Mouse (Mus musculus): ENCODE data around the gene Magi1. TPM values are rescaled to one million over a fixed set of nuclear protein-coding genes. Genes with fewer than 3 reads are reported as not detected.

Magi1 gene
- total and polyA plus RNA-seq, 2 experiments from 2014 or later, result 23.0 to 36.9 TPM

- ATAC-seq (no peak), DNase-seq (ENCODE audit: low spot score) (no peak)
- peaks cover 16% of the 10 kb centered on the region; the same call in 1 of the 2 replicates for H3K4me1 ChIP-seq (ENCODE audit: insufficient read depth, low read length)
- no peak for TF ChIP-seq CTCF (IDR thresholded peaks at IDR 0.05; ENCODE audit: low read depth)
- no peak overlapping the region for H3K9ac ChIP-seq (replicated peaks; ENCODE audit: low read length)
- H3K4me2 ChIP-seq (ENCODE audit: low read depth, low read length), result no peak overlapping the region
- no peak overlapping the region for H3K27ac ChIP-seq
- WGBS, result 53% methylated on average over 5 of the region's 5 CpGs
- H3K9me3 ChIP-seq (ENCODE audit: low read length), result no peaks in the 10 kb centered on the region
- no peaks in the 10 kb centered on the region for H3K36me3 ChIP-seq (ENCODE audit: insufficient read depth, low read length)
- no peak overlapping the region for H3K4me3 ChIP-seq (ENCODE audit: low read length)
- H3K27me3 ChIP-seq (ENCODE audit: insufficient read depth, low read length), result no peaks in the 10 kb centered on the region
Measured at GRCm38 (mm10) chr6:93845080-93845479, 438.6 kb downstream of the Magi1 start.

- no peak overlapping the region for H3K4me3 ChIP-seq (ENCODE audit: low read length)
- no peaks in the 10 kb centered on the region for H3K9me3 ChIP-seq (ENCODE audit: low read length)
- H3K9ac ChIP-seq (replicated peaks; ENCODE audit: low read length), result no peak overlapping the region
- H3K36me3 ChIP-seq (ENCODE audit: insufficient read depth, low read length), result no peaks in the 10 kb centered on the region
- H3K4me1 ChIP-seq (ENCODE audit: insufficient read depth, low read length), result peaks cover 12% of the 10 kb centered on the region; the same call in 1 of the 2 replicates
- ATAC-seq, result peak; percentile 58; the same call in 1 of the 2 replicates
- 28% methylated on average over 5 of the region's 5 CpGs for WGBS
- no peak for TF ChIP-seq CTCF (IDR thresholded peaks at IDR 0.05; ENCODE audit: low read depth)
- H3K4me2 ChIP-seq (ENCODE audit: low read depth, low read length), result no peak overlapping the region
- no peak overlapping the region for H3K27ac ChIP-seq
- peak; percentile 57 for DNase-seq (ENCODE audit: low spot score)
- no peaks in the 10 kb centered on the region for H3K27me3 ChIP-seq (ENCODE audit: insufficient read depth, low read length)
Measured at GRCm38 (mm10) chr6:93844576-93844975, 439.1 kb downstream of the Magi1 start.

GRCm38 (mm10) chr6:93838398-93838797 is 445.3 kb downstream of the Magi1 start:
- no peak for ATAC-seq
- 74% methylated on average over 4 of the region's 4 CpGs for WGBS
- no peaks in the 10 kb centered on the region for H3K4me1 ChIP-seq (ENCODE audit: insufficient read depth, low read length)
- H3K4me2 ChIP-seq (ENCODE audit: low read depth, low read length), result no peak overlapping the region
- no peak overlapping the region for H3K9ac ChIP-seq (replicated peaks; ENCODE audit: low read length)
- H3K27ac ChIP-seq, result no peak overlapping the region
- no peak for DNase-seq (ENCODE audit: low spot score)
- TF ChIP-seq CTCF (IDR thresholded peaks at IDR 0.05; ENCODE audit: low read depth), result no peak
- H3K27me3 ChIP-seq (ENCODE audit: insufficient read depth, low read length), result no peaks in the 10 kb centered on the region
- H3K4me3 ChIP-seq (ENCODE audit: low read length), result no peak overlapping the region
- no peaks in the 10 kb centered on the region for H3K36me3 ChIP-seq (ENCODE audit: insufficient read depth, low read length)
- H3K9me3 ChIP-seq (ENCODE audit: low read length), result no peaks in the 10 kb centered on the region

GRCm38 (mm10) chr6:93836585-93836984 is 447.1 kb downstream of the Magi1 start:
- ATAC-seq (no peak), DNase-seq (ENCODE audit: low spot score) (no peak)
- Histone ChIP-seq H3K36me3 (ENCODE audit: insufficient read depth, low read length) (no peaks in the 10 kb centered on the region), H3K4me3 (ENCODE audit: low read length) (no peak overlapping the region), H3K27ac (no peak overlapping the region), H3K27me3 (ENCODE audit: insufficient read depth, low read length) (no peaks in the 10 kb centered on the region), H3K4me2 (ENCODE audit: low read depth, low read length) (no peak overlapping the region), H3K9ac (replicated peaks; ENCODE audit: low read length) (no peak overlapping the region), H3K4me1 (ENCODE audit: insufficient read depth, low read length) (no peaks in the 10 kb centered on the region), H3K9me3 (ENCODE audit: low read length) (no peaks in the 10 kb centered on the region)
- WGBS, result 75% methylated on average over 5 of the region's 5 CpGs
- no peak for TF ChIP-seq CTCF (IDR thresholded peaks at IDR 0.05; ENCODE audit: low read depth)

GRCm38 (mm10) chr6:93835211-93835610 is 448.5 kb downstream of the Magi1 start:
- no peaks in the 10 kb centered on the region for H3K36me3 ChIP-seq (ENCODE audit: insufficient read depth, low read length)
- H3K27ac ChIP-seq, result no peak overlapping the region
- no peaks in the 10 kb centered on the region for H3K4me1 ChIP-seq (ENCODE audit: insufficient read depth, low read length)
- WGBS, result 46% methylated on average over 4 of the region's 4 CpGs
- ATAC-seq, result no peak
- no peak overlapping the region for H3K4me3 ChIP-seq (ENCODE audit: low read length)
- TF ChIP-seq CTCF (IDR thresholded peaks at IDR 0.05; ENCODE audit: low read depth), result no peak
- H3K4me2 ChIP-seq (ENCODE audit: low read depth, low read length), result no peak overlapping the region
- H3K9ac ChIP-seq (replicated peaks; ENCODE audit: low read length), result no peak overlapping the region
- no peaks in the 10 kb centered on the region for H3K9me3 ChIP-seq (ENCODE audit: low read length)
- no peaks in the 10 kb centered on the region for H3K27me3 ChIP-seq (ENCODE audit: insufficient read depth, low read length)
- peak; percentile 58 for DNase-seq (ENCODE audit: low spot score)

- WGBS, result 87% methylated on average over 6 of the region's 6 CpGs
- Histone ChIP-seq H3K9ac (replicated peaks; ENCODE audit: low read length) (no peak overlapping the region), H3K36me3 (ENCODE audit: insufficient read depth, low read length) (no peaks in the 10 kb centered on the region), H3K27me3 (ENCODE audit: insufficient read depth, low read length) (no peaks in the 10 kb centered on the region), H3K4me1 (ENCODE audit: insufficient read depth, low read length) (no peaks in the 10 kb centered on the region), H3K27ac (no peak overlapping the region), H3K4me3 (ENCODE audit: low read length) (no peak overlapping the region), H3K9me3 (ENCODE audit: low read length) (no peaks in the 10 kb centered on the region), H3K4me2 (ENCODE audit: low read depth, low read length) (no peak overlapping the region)
- TF ChIP-seq CTCF (IDR thresholded peaks at IDR 0.05; ENCODE audit: low read depth), result no peak
- ATAC-seq (no peak), DNase-seq (ENCODE audit: low spot score) (no peak)
Measured at GRCm38 (mm10) chr6:93828262-93828661, 455.5 kb downstream of the Magi1 start.

GRCm38 (mm10) chr6:93826875-93827274 is 456.8 kb downstream of the Magi1 start:
- 73% methylated on average over 4 of the region's 4 CpGs for WGBS
- no peaks in the 10 kb centered on the region for H3K27me3 ChIP-seq (ENCODE audit: insufficient read depth, low read length)
- DNase-seq (ENCODE audit: low spot score), result no peak

More at GRCm38 (mm10) chr6:93826875-93827274, 456.8 kb downstream of the Magi1 start:
- Histone ChIP-seq H3K9ac (replicated peaks; ENCODE audit: low read length) (no peak overlapping the region), H3K4me3 (ENCODE audit: low read length) (no peak overlapping the region), H3K36me3 (ENCODE audit: insufficient read depth, low read length) (no peaks in the 10 kb centered on the region), H3K4me2 (ENCODE audit: low read depth, low read length) (no peak overlapping the region), H3K9me3 (ENCODE audit: low read length) (no peaks in the 10 kb centered on the region), H3K27ac (no peak overlapping the region), H3K4me1 (ENCODE audit: insufficient read depth, low read length) (no peaks in the 10 kb centered on the region)
- ATAC-seq, result no peak
- TF ChIP-seq CTCF (IDR thresholded peaks at IDR 0.05; ENCODE audit: low read depth), result no peak

All from hindbrain, postnatal 0 days (tissue).